Mouse (Mus musculus) left cerebral cortex, postnatal 25 days (tissue): ENCODE measurements around the gene Zfp423. TPM values are rescaled to one million over a fixed set of nuclear protein-coding genes. Genes with fewer than 3 reads are reported as not detected.

ENCODE experiments used
- total RNA-seq, 2 experiments: library from RNA; stranded (reverse); gene quantifications; 2 replicates each; pipeline ENCODE4 v1.2.3; 2021

Gene Zfp423
- total RNA-seq, 2 experiments from 2014 or later = 25.3 TPM

Other genes starting within 250 kb of the Zfp423 start
- 10 to 100 TPM; 35.2 to 36.6 TPM for gene Cnep1r1, start 159.2 kb upstream of the Zfp423 start, total RNA-seq
- gene Heatr3, start 178.3 kb upstream of the Zfp423 start, total RNA-seq = 10 to 100 TPM; 30.1 to 30.8 TPM
- 10 to 100 TPM; 37.6 to 37.9 TPM for gene Tent4b, start 239.6 kb upstream of the Zfp423 start, total RNA-seq